Mouse (Mus musculus) liver, embryonic 15.5 days (tissue): Measurements from ENCODE around the gene Mfsd4b5. TPM values are rescaled to one million over a fixed set of nuclear protein-coding genes. Genes with fewer than 3 reads are reported as not detected.
"Not testable (repeated sequence)": the region's sequence is repeated elsewhere in the genome, so short reads cannot be mapped to it uniquely, and the experiment has no call there.

Experiments used
- ATAC-seq: fragments of 200-750 bp; cut with Nextera tagmentation; 2 replicates; pipeline ENCODE4 v1.8.0; 2017; ENCODE audit warnings: moderate number of reproducible peaks, mild to moderate bottlenecking, moderate library complexity; ENCODE audit not compliant: insufficient read depth
- H3K27ac ChIP-seq: fragments of 300-500 bp; sonication (generic); replicated peaks from 2 replicates; pipeline ENCODE4 v1.5.1; 2015; ENCODE audit warnings: mild to moderate bottlenecking, inconsistent platforms
- H3K27me3 ChIP-seq: fragments of 300-500 bp; sonication (generic); 2 replicates; pipeline ENCODE4 v1.6.1; 2015; ENCODE audit warnings: mild to moderate bottlenecking, inconsistent platforms
- H3K36me3 ChIP-seq: fragments of 300-500 bp; sonication (generic); replicated peaks from 2 replicates; pipeline ENCODE4 v1.6.1; 2015; ENCODE audit warnings: moderate library complexity, mild to moderate bottlenecking, inconsistent platforms
- H3K4me1 ChIP-seq: fragments of 300-500 bp; sonication (generic); replicated peaks from 2 replicates; pipeline ENCODE4 v1.6.1; 2015; ENCODE audit warnings: inconsistent platforms
- H3K4me2 ChIP-seq: fragments of 300-500 bp; sonication (generic); 2 replicates; pipeline ENCODE4 v1.6.1; 2015; ENCODE audit warnings: moderate library complexity, mild to moderate bottlenecking, inconsistent platforms
- H3K4me3 ChIP-seq: fragments of 300-500 bp; sonication (generic); replicated peaks from 2 replicates; pipeline ENCODE4 v1.5.1; 2015; ENCODE audit warnings: mild to moderate bottlenecking, inconsistent platforms
- H3K9ac ChIP-seq: fragments of 300-500 bp; sonication (generic); 2 replicates; pipeline ENCODE4 v1.6.1; 2015; ENCODE audit warnings: moderate library complexity, mild to moderate bottlenecking, inconsistent platforms
- H3K9me3 ChIP-seq: fragments of 300-500 bp; sonication (generic); replicated peaks from 2 replicates; pipeline ENCODE4 v1.6.1; 2016; ENCODE audit warnings: inconsistent platforms
- WGBS: fragments of 180-500 bp; shearing (Covaris S2); methylation state at CpG from one replicate; pipeline ENCODE4 v1.1.7; 2015; ENCODE audit warnings: mixed read lengths; ENCODE audit not compliant: insufficient replicate concordance; 5-methylcytosine and 5-hydroxymethylcytosine counted together
- polyA plus RNA-seq: library from polyadenylated mRNA; unstranded; fragments of >200 nt; fragmentation: Nextera tagmentation; extraction: Ambion mirVana; gene quantifications from 2 replicates; pipeline ENCODE4 v1.2.1, GENCODE M21; 2015

The Mfsd4b5 gene
- polyA plus RNA-seq, 1 experiment from 2014 or later: 0.07 TPM

- 65% methylated on average over 5 of the region's 5 CpGs for WGBS
- no peak for ATAC-seq
Observed at GRCm38 (mm10) chr10:40018261-40018860, 31.9 kb upstream of the Mfsd4b5 start.

GRCm38 (mm10) chr10:40009591-40009990 is 23.1 kb upstream of the Mfsd4b5 start:
- Histone ChIP-seq H3K4me2 (no peak overlapping the region), H3K9ac (no peak overlapping the region), H3K27me3 (no peaks in the 10 kb centered on the region), H3K36me3 (no peaks in the 10 kb centered on the region), H3K4me3 (no peak overlapping the region), H3K27ac (no peak overlapping the region), H3K4me1 (no peaks in the 10 kb centered on the region), H3K9me3 (no peaks in the 10 kb centered on the region)
- ATAC-seq: no peak
- WGBS: 59% methylated on average over 11 of the region's 11 CpGs

More at GRCm38 (mm10) chr10:40018261-40018860, 31.9 kb upstream of the Mfsd4b5 start:
- peaks cover 30% of the 10 kb centered on the region for H3K27me3 ChIP-seq
- H3K9me3 ChIP-seq: no peaks in the 10 kb centered on the region
- no peaks in the 10 kb centered on the region for H3K36me3 ChIP-seq
- H3K4me2 ChIP-seq: no peak overlapping the region
- no peak overlapping the region for H3K4me3 ChIP-seq
- H3K27ac ChIP-seq: no peak overlapping the region
- no peaks in the 10 kb centered on the region for H3K4me1 ChIP-seq
- no peak overlapping the region for H3K9ac ChIP-seq

- not testable (repeated sequence) for H3K27ac ChIP-seq, H3K36me3 ChIP-seq, H3K4me3 ChIP-seq, H3K9me3 ChIP-seq, H3K4me2 ChIP-seq, H3K4me1 ChIP-seq, H3K9ac ChIP-seq, H3K27me3 ChIP-seq, ATAC-seq
- WGBS: 55% methylated on average over 4 of the region's 4 CpGs
Observed at GRCm38 (mm10) chr10:40008847-40009246, 22.4 kb upstream of the Mfsd4b5 start.

- no peaks in the 10 kb centered on the region for H3K9me3 ChIP-seq
- H3K36me3 ChIP-seq: no peaks in the 10 kb centered on the region
- WGBS: 64% methylated on average over 4 of the region's 4 CpGs
- no peaks in the 10 kb centered on the region for H3K4me1 ChIP-seq
- no peak overlapping the region for H3K9ac ChIP-seq
- ATAC-seq: no peak
- no peaks in the 10 kb centered on the region for H3K27me3 ChIP-seq
- H3K27ac ChIP-seq: no peak overlapping the region
- H3K4me3 ChIP-seq: no peak overlapping the region
- no peak overlapping the region for H3K4me2 ChIP-seq
Observed at GRCm38 (mm10) chr10:40007953-40008352, 21.5 kb upstream of the Mfsd4b5 start.

- H3K36me3 ChIP-seq: no peaks in the 10 kb centered on the region
- no peaks in the 10 kb centered on the region for H3K4me1 ChIP-seq
- H3K4me2 ChIP-seq: no peak overlapping the region
- no peaks in the 10 kb centered on the region for H3K9me3 ChIP-seq
- H3K4me3 ChIP-seq: no peak overlapping the region
- 72% methylated on average over 10 of the region's 10 CpGs for WGBS
- H3K9ac ChIP-seq: no peak overlapping the region
- H3K27ac ChIP-seq: no peak overlapping the region
- ATAC-seq: no peak
- H3K27me3 ChIP-seq: no peaks in the 10 kb centered on the region
Observed at GRCm38 (mm10) chr10:40006963-40007362, 20.5 kb upstream of the Mfsd4b5 start.

- 71% methylated on average over 2 of the region's 2 CpGs for WGBS
Observed at GRCm38 (mm10) chr10:40000746-40001145, 14.3 kb upstream of the Mfsd4b5 start.

GRCm38 (mm10) chr10:39991155-39991554 is 4.7 kb upstream of the Mfsd4b5 start:
- Histone ChIP-seq H3K36me3 (no peaks in the 10 kb centered on the region), H3K27me3 (no peaks in the 10 kb centered on the region), H3K9ac (no peak overlapping the region), H3K4me2 (no peak overlapping the region), H3K4me1 (peaks cover 13% of the 10 kb centered on the region), H3K9me3 (no peaks in the 10 kb centered on the region), H3K27ac (no peak overlapping the region), H3K4me3 (no peak overlapping the region)
- ATAC-seq: peak; percentile 66
- WGBS: 22% methylated on average over 4 of the region's 4 CpGs

More at GRCm38 (mm10) chr10:40000746-40001145, 14.3 kb upstream of the Mfsd4b5 start:
- H3K27ac ChIP-seq: no peak overlapping the region
- H3K27me3 ChIP-seq: no peaks in the 10 kb centered on the region
- no peaks in the 10 kb centered on the region for H3K4me1 ChIP-seq
- ATAC-seq: no peak
- H3K36me3 ChIP-seq: no peaks in the 10 kb centered on the region
- H3K9ac ChIP-seq: no peak overlapping the region
- no peaks in the 10 kb centered on the region for H3K9me3 ChIP-seq
- no peak overlapping the region for H3K4me3 ChIP-seq
- no peak overlapping the region for H3K4me2 ChIP-seq

- Histone ChIP-seq H3K4me2 (no peak overlapping the region), H3K36me3 (no peaks in the 10 kb centered on the region), H3K9me3 (no peaks in the 10 kb centered on the region; the same call in 1 of the 2 replicates), H3K4me1 (no peaks in the 10 kb centered on the region), H3K27me3 (no peaks in the 10 kb centered on the region), H3K27ac (no peak overlapping the region), H3K4me3 (no peak overlapping the region), H3K9ac (no peak overlapping the region)
- WGBS: 39% methylated on average over 5 of the region's 5 CpGs
- no peak for ATAC-seq
Observed at GRCm38 (mm10) chr10:39982604-39983003, 3.8 kb downstream of the Mfsd4b5 start.

- Histone ChIP-seq H3K9me3 (no peaks in the 10 kb centered on the region; the same call in 1 of the 2 replicates), H3K36me3 (no peaks in the 10 kb centered on the region), H3K27ac (no peak overlapping the region), H3K9ac (no peak overlapping the region), H3K27me3 (no peaks in the 10 kb centered on the region), H3K4me1 (no peaks in the 10 kb centered on the region), H3K4me2 (no peak overlapping the region), H3K4me3 (no peak overlapping the region)
- no peak for ATAC-seq
- WGBS: 64% methylated on average over 1 of the region's 1 CpGs
Observed at GRCm38 (mm10) chr10:39978231-39978630, 8.2 kb downstream of the Mfsd4b5 start.

- no peak for ATAC-seq
- Histone ChIP-seq H3K27me3 (no peaks in the 10 kb centered on the region), H3K9me3 (no peaks in the 10 kb centered on the region; the same call in 1 of the 2 replicates), H3K4me2 (no peak overlapping the region), H3K9ac (no peak overlapping the region), H3K4me1 (no peaks in the 10 kb centered on the region), H3K36me3 (no peaks in the 10 kb centered on the region), H3K27ac (no peak overlapping the region), H3K4me3 (no peak overlapping the region)
- WGBS: 80% methylated on average over 4 of the region's 4 CpGs
Observed at GRCm38 (mm10) chr10:39977346-39977745, 9.1 kb downstream of the Mfsd4b5 start.

- Histone ChIP-seq H3K4me3 (no peak overlapping the region), H3K9me3 (no peaks in the 10 kb centered on the region; the same call in 1 of the 2 replicates), H3K36me3 (no peaks in the 10 kb centered on the region), H3K27ac (no peak overlapping the region), H3K9ac (no peak overlapping the region), H3K4me2 (no peak overlapping the region), H3K27me3 (no peaks in the 10 kb centered on the region), H3K4me1 (no peaks in the 10 kb centered on the region)
- ATAC-seq: no peak
- WGBS: 42% methylated on average over 2 of the region's 2 CpGs
Observed at GRCm38 (mm10) chr10:39975771-39976170, 10.7 kb downstream of the Mfsd4b5 start.

- no peak overlapping the region for H3K4me2 ChIP-seq
Observed at GRCm38 (mm10) chr10:39974982-39975381, 11.5 kb downstream of the Mfsd4b5 start.

More at GRCm38 (mm10) chr10:39974982-39975381, 11.5 kb downstream of the Mfsd4b5 start:
- Histone ChIP-seq H3K36me3 (no peaks in the 10 kb centered on the region), H3K27me3 (no peaks in the 10 kb centered on the region), H3K9me3 (no peaks in the 10 kb centered on the region; the same call in 1 of the 2 replicates), H3K9ac (no peak overlapping the region), H3K27ac (no peak overlapping the region), H3K4me3 (no peak overlapping the region), H3K4me1 (no peaks in the 10 kb centered on the region)
- WGBS: 59% methylated on average over 11 of the region's 11 CpGs
- ATAC-seq: no peak
